Mouse (Mus musculus) midbrain, embryonic 12.5 days (tissue): ENCODE measurements around the gene Usp47. TPM values are rescaled to one million over a fixed set of nuclear protein-coding genes. Genes with fewer than 3 reads are reported as not detected.
"Not testable (repeated sequence)": the region's sequence is repeated elsewhere in the genome, so short reads cannot be mapped to it uniquely, and the experiment has no call there.

Source experiments
- ATAC-seq: fragments of 200-750 bp; cut with Nextera tagmentation; 2 replicates; pipeline ENCODE4 v1.8.0; 2017; ENCODE audit warnings: low read depth, moderate TSS enrichment, moderate library complexity; ENCODE audit not compliant: low FRiP score
- H3K27ac ChIP-seq: fragments of 300-500 bp; sonication (generic); replicated peaks from 2 replicates; pipeline ENCODE4 v1.5.1; 2016; ENCODE audit warnings: mild to moderate bottlenecking
- H3K27me3 ChIP-seq: fragments of 300-500 bp; sonication (generic); 2 replicates; pipeline ENCODE4 v1.6.1; 2016; ENCODE audit warnings: mild to moderate bottlenecking
- H3K36me3 ChIP-seq: fragments of 300-500 bp; sonication (generic); 2 replicates; pipeline ENCODE4 v1.6.1; 2016
- H3K4me1 ChIP-seq: fragments of 300-500 bp; sonication (generic); 2 replicates; pipeline ENCODE4 v1.6.1; 2016
- H3K4me2 ChIP-seq: fragments of 300-500 bp; sonication (generic); replicated peaks from 2 replicates; pipeline ENCODE4 v1.6.1; 2016; ENCODE audit warnings: mild to moderate bottlenecking, moderate library complexity
- H3K4me3 ChIP-seq: fragments of 300-500 bp; sonication (generic); 2 replicates; pipeline ENCODE4 v1.5.1; 2016; ENCODE audit warnings: mild to moderate bottlenecking
- H3K9ac ChIP-seq: fragments of 300-500 bp; sonication (generic); replicated peaks from 2 replicates; pipeline ENCODE4 v1.6.1; 2016; ENCODE audit warnings: mild to moderate bottlenecking, moderate library complexity
- H3K9me3 ChIP-seq: fragments of 300-500 bp; sonication (generic); 2 replicates; pipeline ENCODE4 v1.6.1; 2016; ENCODE audit warnings: mild to moderate bottlenecking
- WGBS: fragments of 180-500 bp; shearing (Covaris S2); methylation state at CpG from one replicate; pipeline ENCODE4 v1.1.7; 2016; 5-methylcytosine and 5-hydroxymethylcytosine counted together
- polyA plus RNA-seq: library from polyadenylated mRNA; unstranded; fragments of >200 nt; fragmentation: Nextera tagmentation; extraction: Ambion mirVana; gene quantifications from 2 replicates; pipeline ENCODE4 v1.2.1, GENCODE M21; 2016

Gene Usp47
- polyA plus RNA-seq, 1 experiment from 2014 or later: 105 TPM

GRCm38 (mm10) chr7:112045249-112045648, 21.9 kb downstream of the Usp47 start:
- no peak for ATAC-seq
- no peaks in the 10 kb centered on the region for H3K9me3 ChIP-seq
- no peak overlapping the region for H3K27ac ChIP-seq
- no peak overlapping the region for H3K4me2 ChIP-seq
- H3K9ac ChIP-seq: no peak overlapping the region
- no peak overlapping the region for H3K4me3 ChIP-seq
- 96% methylated on average over 1 of the region's 1 CpGs for WGBS
- H3K27me3 ChIP-seq: no peaks in the 10 kb centered on the region
- no peaks in the 10 kb centered on the region for H3K4me1 ChIP-seq
- no peaks in the 10 kb centered on the region for H3K36me3 ChIP-seq

GRCm38 (mm10) chr7:112045794-112046388, 22.6 kb downstream of the Usp47 start:
- Histone ChIP-seq H3K27ac (no peak overlapping the region), H3K4me3 (no peak overlapping the region), H3K27me3 (no peaks in the 10 kb centered on the region), H3K9me3 (no peaks in the 10 kb centered on the region), H3K4me2 (no peak overlapping the region), H3K4me1 (no peaks in the 10 kb centered on the region), H3K9ac (no peak overlapping the region), H3K36me3 (no peaks in the 10 kb centered on the region)
- 77% methylated on average over 3 of the region's 3 CpGs for WGBS
- no peak for ATAC-seq

- no peak overlapping the region for H3K4me3 ChIP-seq
- no peaks in the 10 kb centered on the region for H3K9me3 ChIP-seq
- H3K27me3 ChIP-seq: no peaks in the 10 kb centered on the region
- H3K9ac ChIP-seq: no peak overlapping the region
- WGBS: 98% methylated on average over 5 of the region's 5 CpGs
- H3K4me2 ChIP-seq: no peak overlapping the region
- no peaks in the 10 kb centered on the region for H3K36me3 ChIP-seq
- no peak overlapping the region for H3K27ac ChIP-seq
- ATAC-seq: no peak
- H3K4me1 ChIP-seq: no peaks in the 10 kb centered on the region
Measured at GRCm38 (mm10) chr7:112048643-112049042, 25.3 kb downstream of the Usp47 start.

GRCm38 (mm10) chr7:112053667-112054066, 30.4 kb downstream of the Usp47 start:
- H3K36me3 ChIP-seq: peaks cover 27% of the 10 kb centered on the region

GRCm38 (mm10) chr7:112055901-112056625, 32.8 kb downstream of the Usp47 start:
- H3K27me3 ChIP-seq: no peaks in the 10 kb centered on the region
- no peak overlapping the region for H3K27ac ChIP-seq
- H3K9ac ChIP-seq: no peak overlapping the region
- no peak overlapping the region for H3K4me2 ChIP-seq
- no peak overlapping the region for H3K4me3 ChIP-seq
- H3K4me1 ChIP-seq: no peaks in the 10 kb centered on the region
- 88% methylated on average over 8 of the region's 8 CpGs for WGBS
- ATAC-seq: no peak
- peaks cover 35% of the 10 kb centered on the region for H3K36me3 ChIP-seq
- H3K9me3 ChIP-seq: no peaks in the 10 kb centered on the region

More at GRCm38 (mm10) chr7:112053667-112054066, 30.4 kb downstream of the Usp47 start:
- Histone ChIP-seq H3K27ac (no peak overlapping the region), H3K4me2 (no peak overlapping the region), H3K4me1 (no peaks in the 10 kb centered on the region), H3K27me3 (no peaks in the 10 kb centered on the region), H3K9ac (no peak overlapping the region), H3K9me3 (no peaks in the 10 kb centered on the region), H3K4me3 (no peak overlapping the region)
- ATAC-seq: no peak
- WGBS: 90% methylated on average over 3 of the region's 3 CpGs

- Histone ChIP-seq H3K4me3 (no peak overlapping the region), H3K36me3 (peaks cover 30% of the 10 kb centered on the region), H3K27ac (no peak overlapping the region), H3K4me1 (no peaks in the 10 kb centered on the region), H3K4me2 (no peak overlapping the region), H3K9me3 (no peaks in the 10 kb centered on the region), H3K9ac (no peak overlapping the region), H3K27me3 (no peaks in the 10 kb centered on the region)
- ATAC-seq: no peak
- 95% methylated on average over 5 of the region's 5 CpGs for WGBS
Measured at GRCm38 (mm10) chr7:112074868-112075267, 51.6 kb downstream of the Usp47 start.

GRCm38 (mm10) chr7:112082636-112083035, 59.3 kb downstream of the Usp47 start:
- ATAC-seq: no peak
- no peaks in the 10 kb centered on the region for H3K4me1 ChIP-seq
- H3K27me3 ChIP-seq: no peaks in the 10 kb centered on the region
- H3K27ac ChIP-seq: no peak overlapping the region
- H3K4me2 ChIP-seq: no peak overlapping the region
- no peak overlapping the region for H3K4me3 ChIP-seq
- H3K9me3 ChIP-seq: no peaks in the 10 kb centered on the region
- 91% methylated on average over 1 of the region's 1 CpGs for WGBS
- H3K9ac ChIP-seq: no peak overlapping the region
- peaks cover 54% of the 10 kb centered on the region for H3K36me3 ChIP-seq

- H3K36me3 ChIP-seq: peaks cover 64% of the 10 kb centered on the region
- H3K4me3 ChIP-seq: no peak overlapping the region
Measured at GRCm38 (mm10) chr7:112084222-112084621, 60.9 kb downstream of the Usp47 start.

GRCm38 (mm10) chr7:112085062-112085461, 61.8 kb downstream of the Usp47 start:
- peaks cover 69% of the 10 kb centered on the region for H3K36me3 ChIP-seq
- 45% methylated on average over 4 of the region's 4 CpGs for WGBS
- no peak overlapping the region for H3K27ac ChIP-seq
- H3K4me2 ChIP-seq: no peak overlapping the region
- no peaks in the 10 kb centered on the region for H3K9me3 ChIP-seq
- ATAC-seq: no peak
- H3K27me3 ChIP-seq: no peaks in the 10 kb centered on the region
- no peak overlapping the region for H3K9ac ChIP-seq
- no peak overlapping the region for H3K4me3 ChIP-seq
- no peaks in the 10 kb centered on the region for H3K4me1 ChIP-seq

More at GRCm38 (mm10) chr7:112084222-112084621, 60.9 kb downstream of the Usp47 start:
- Histone ChIP-seq H3K4me2 (no peak overlapping the region), H3K4me1 (no peaks in the 10 kb centered on the region), H3K27ac (no peak overlapping the region), H3K27me3 (no peaks in the 10 kb centered on the region), H3K9ac (no peak overlapping the region), H3K9me3 (no peaks in the 10 kb centered on the region)
- WGBS: 91% methylated on average over 2 of the region's 2 CpGs
- no peak for ATAC-seq

- 93% methylated on average over 2 of the region's 2 CpGs for WGBS
- Histone ChIP-seq H3K27me3 (no peaks in the 10 kb centered on the region), H3K4me2 (no peak overlapping the region), H3K9ac (no peak overlapping the region), H3K36me3 (peaks cover 67% of the 10 kb centered on the region), H3K9me3 (no peaks in the 10 kb centered on the region), H3K27ac (no peak overlapping the region), H3K4me1 (no peaks in the 10 kb centered on the region), H3K4me3 (no peak overlapping the region)
- no peak for ATAC-seq
Measured at GRCm38 (mm10) chr7:112086186-112086585, 62.9 kb downstream of the Usp47 start.

GRCm38 (mm10) chr7:112094923-112095322, 71.6 kb downstream of the Usp47 start:
- not testable (repeated sequence) for H3K27ac ChIP-seq, H3K4me1 ChIP-seq, H3K9me3 ChIP-seq, H3K9ac ChIP-seq, H3K4me2 ChIP-seq, H3K27me3 ChIP-seq, H3K4me3 ChIP-seq, ATAC-seq
- 98% methylated on average over 4 of the region's 4 CpGs for WGBS
- peaks cover 85% of the 10 kb centered on the region for H3K36me3 ChIP-seq

GRCm38 (mm10) chr7:112100887-112101286, 77.6 kb downstream of the Usp47 start:
- no peaks in the 10 kb centered on the region for H3K9me3 ChIP-seq
- no peaks in the 10 kb centered on the region for H3K4me1 ChIP-seq
- no peaks in the 10 kb centered on the region for H3K27me3 ChIP-seq
- WGBS: 98% methylated on average over 2 of the region's 2 CpGs
- H3K4me2 ChIP-seq: no peak overlapping the region
- no peak overlapping the region for H3K9ac ChIP-seq
- H3K4me3 ChIP-seq: no peak overlapping the region
- H3K36me3 ChIP-seq: peaks cover 79% of the 10 kb centered on the region
- H3K27ac ChIP-seq: no peak overlapping the region
- ATAC-seq: no peak
